Mouse (Mus musculus): Measurements from ENCODE around the gene Nynrin. TPM values are rescaled to one million over a fixed set of nuclear protein-coding genes. Genes with fewer than 3 reads are reported as not detected.

Nynrin gene
- polyA plus RNA-seq, 1 experiment from 2014 or later, result 41.7 TPM

GRCm38 (mm10) chr14:55900414-55900755 is 46.6 kb downstream of the Nynrin start:
- Histone ChIP-seq H3K4me2 (replicated peaks) (peak overlapping the region; percentile 84), H3K36me3 (peaks cover 27% of the 10 kb centered on the region), H3K9ac (peak overlapping the region; percentile 64), H3K27ac (peak overlapping the region; percentile 86), H3K27me3 (no peaks in the 10 kb centered on the region), H3K9me3 (no peaks in the 10 kb centered on the region), H3K4me1 (peaks cover 16% of the 10 kb centered on the region), H3K4me3 (peak overlapping the region; percentile 50)
- ATAC-seq (ENCODE audit: insufficient number of reproducible peaks, insufficient read depth, low FRiP score, low TSS enrichment), result peak; percentile 11; the same call in 1 of the 2 replicates
- WGBS, result 4% methylated on average over 12 of the region's 12 CpGs

- no peak for ATAC-seq (ENCODE audit: insufficient number of reproducible peaks, insufficient read depth, low FRiP score, low TSS enrichment)
- Histone ChIP-seq H3K36me3 (no peaks in the 10 kb centered on the region), H3K4me2 (replicated peaks) (no peak overlapping the region), H3K4me3 (no peak overlapping the region), H3K9me3 (no peaks in the 10 kb centered on the region), H3K9ac (no peak overlapping the region), H3K27ac (no peak overlapping the region), H3K27me3 (no peaks in the 10 kb centered on the region), H3K4me1 (peaks cover 7% of the 10 kb centered on the region; the same call in 1 of the 2 replicates)
- WGBS, result 21% methylated on average over 1 of the region's 1 CpGs
These were observed 51.7 kb downstream of the Nynrin start for GRCm38 (mm10) chr14:55905518-55905917.

- H3K9me3 ChIP-seq, result no peaks in the 10 kb centered on the region
- no peak overlapping the region for H3K9ac ChIP-seq
- 41% methylated on average over 4 of the region's 4 CpGs for WGBS
- no peak overlapping the region for H3K27ac ChIP-seq
- no peak overlapping the region for H3K4me3 ChIP-seq
- H3K27me3 ChIP-seq, result no peaks in the 10 kb centered on the region
- no peaks in the 10 kb centered on the region for H3K36me3 ChIP-seq
- H3K4me1 ChIP-seq, result no peaks in the 10 kb centered on the region
- H3K4me2 ChIP-seq (replicated peaks), result no peak overlapping the region
- ATAC-seq (ENCODE audit: insufficient number of reproducible peaks, insufficient read depth, low FRiP score, low TSS enrichment), result no peak
These were observed 59.6 kb downstream of the Nynrin start for GRCm38 (mm10) chr14:55913406-55913805.

- Histone ChIP-seq H3K27me3 (no peaks in the 10 kb centered on the region), H3K4me1 (0 out of 2 replicates have a peak, but pooled peaks cover 3% of the 10 kb centered on the region), H3K9ac (no peak overlapping the region), H3K27ac (no peak overlapping the region), H3K36me3 (no peaks in the 10 kb centered on the region), H3K4me2 (replicated peaks) (0 out of 2 replicates have a peak overlapping the region, but pooled peaks have one; percentile 5), H3K4me3 (no peak overlapping the region), H3K9me3 (no peaks in the 10 kb centered on the region)
- peak; percentile 68; the same call in 1 of the 2 replicates for ATAC-seq (ENCODE audit: insufficient number of reproducible peaks, insufficient read depth, low FRiP score, low TSS enrichment)
- WGBS, result 35% methylated on average over 14 of the region's 14 CpGs
These were observed 64.7 kb downstream of the Nynrin start for GRCm38 (mm10) chr14:55918240-55919082.

- 68% methylated on average over 7 of the region's 7 CpGs for WGBS
- no peaks in the 10 kb centered on the region for H3K27me3 ChIP-seq
- H3K27ac ChIP-seq, result no peak overlapping the region
- no peak overlapping the region for H3K4me3 ChIP-seq
- H3K4me2 ChIP-seq (replicated peaks), result no peak overlapping the region
- no peaks in the 10 kb centered on the region for H3K9me3 ChIP-seq
- H3K4me1 ChIP-seq, result 0 out of 2 replicates have a peak, but pooled peaks cover 3% of the 10 kb centered on the region
- no peaks in the 10 kb centered on the region for H3K36me3 ChIP-seq
- ATAC-seq (ENCODE audit: insufficient number of reproducible peaks, insufficient read depth, low FRiP score, low TSS enrichment), result no peak
- no peak overlapping the region for H3K9ac ChIP-seq
These were observed 68.8 kb downstream of the Nynrin start for GRCm38 (mm10) chr14:55922475-55923232.

Other genes starting within 250 kb of the Nynrin start
- gene Rec8, start 236.0 kb upstream of the Nynrin start, polyA plus RNA-seq (2016; fragmentation: Nextera tagmentation; extraction: Ambion mirVana), result 7.8 and 8.2 TPM in 2 replicates
- gene Ipo4, start 218.1 kb upstream of the Nynrin start, polyA plus RNA-seq (2016; fragmentation: Nextera tagmentation; extraction: Ambion mirVana), result 99.8 and 117 TPM in 2 replicates
- gene Gm49378, start 216.1 kb upstream of the Nynrin start, polyA plus RNA-seq (2016; fragmentation: Nextera tagmentation; extraction: Ambion mirVana), result 0.87 and 3.0 TPM in 2 replicates
- 102 TPM in 2 replicates for gene Tm9sf1, start 210.2 kb upstream of the Nynrin start, polyA plus RNA-seq (2016; fragmentation: Nextera tagmentation; extraction: Ambion mirVana)
- gene Tssk4, start 203.8 kb upstream of the Nynrin start, polyA plus RNA-seq (2016; fragmentation: Nextera tagmentation; extraction: Ambion mirVana), result 0.55 and 0.97 TPM in 2 replicates
- gene Mdp1, start 193.5 kb upstream of the Nynrin start, polyA plus RNA-seq (2016; fragmentation: Nextera tagmentation; extraction: Ambion mirVana), result 64.9 and 66.4 TPM in 2 replicates
- 74.7 and 78.3 TPM in 2 replicates for gene Gmpr2, start 182.1 kb upstream of the Nynrin start, polyA plus RNA-seq (2016; fragmentation: Nextera tagmentation; extraction: Ambion mirVana)
- gene Nedd8, start 181.9 kb upstream of the Nynrin start, polyA plus RNA-seq (2016; fragmentation: Nextera tagmentation; extraction: Ambion mirVana), result 585 and 596 TPM in 2 replicates
- gene Tinf2, start 172.2 kb upstream of the Nynrin start, polyA plus RNA-seq (2016; fragmentation: Nextera tagmentation; extraction: Ambion mirVana), result 54.1 and 54.2 TPM in 2 replicates
- 1.6 and 1.7 TPM in 2 replicates for gene Tgm1, start 140.1 kb upstream of the Nynrin start, polyA plus RNA-seq (2016; fragmentation: Nextera tagmentation; extraction: Ambion mirVana)
- gene Rabggta, start 131.7 kb upstream of the Nynrin start, polyA plus RNA-seq (2016; fragmentation: Nextera tagmentation; extraction: Ambion mirVana), result 27.8 and 30.3 TPM in 2 replicates
- gene Dhrs1, start 108.3 kb upstream of the Nynrin start, polyA plus RNA-seq (2016; fragmentation: Nextera tagmentation; extraction: Ambion mirVana), result 81.5 and 86.7 TPM in 2 replicates
- gene Nop9, start 108.3 kb upstream of the Nynrin start, polyA plus RNA-seq (2016; fragmentation: Nextera tagmentation; extraction: Ambion mirVana), result 51.0 and 57.3 TPM in 2 replicates
- gene Cideb, start 95.6 kb upstream of the Nynrin start, polyA plus RNA-seq (2016; fragmentation: Nextera tagmentation; extraction: Ambion mirVana), result 0.19 and 0.50 TPM in 2 replicates
- gene Ltb4r2, start 92.6 kb upstream of the Nynrin start, polyA plus RNA-seq (2016; fragmentation: Nextera tagmentation; extraction: Ambion mirVana), result 0.55 and 0.60 TPM in 2 replicates
- gene Ltb4r1, start 88.0 kb upstream of the Nynrin start, polyA plus RNA-seq (2016; fragmentation: Nextera tagmentation; extraction: Ambion mirVana), result 0.48 and 0.60 TPM in 2 replicates
- 21.3 and 24.2 TPM in 2 replicates for gene Adcy4, start 69.9 kb upstream of the Nynrin start, polyA plus RNA-seq (2016; fragmentation: Nextera tagmentation; extraction: Ambion mirVana)
- gene Ripk3, start 65.1 kb upstream of the Nynrin start, polyA plus RNA-seq (2016; fragmentation: Nextera tagmentation; extraction: Ambion mirVana), result 45.5 and 50.3 TPM in 2 replicates
- gene Nfatc4, start 30.9 kb upstream of the Nynrin start, polyA plus RNA-seq (2016; fragmentation: Nextera tagmentation; extraction: Ambion mirVana), result 154 and 161 TPM in 2 replicates
- 0.28 and 0.42 TPM in 2 replicates for gene Cbln3, start 30.4 kb downstream of the Nynrin start, polyA plus RNA-seq (2016; fragmentation: Nextera tagmentation; extraction: Ambion mirVana)
- 31.6 and 31.8 TPM in 2 replicates for gene Khnyn, start 30.9 kb downstream of the Nynrin start, polyA plus RNA-seq (2016; fragmentation: Nextera tagmentation; extraction: Ambion mirVana)
- 69.9 and 77.7 TPM in 2 replicates for gene Sdr39u1, start 46.3 kb downstream of the Nynrin start, polyA plus RNA-seq (2016; fragmentation: Nextera tagmentation; extraction: Ambion mirVana)
- gene Cma1, start 90.7 kb downstream of the Nynrin start, polyA plus RNA-seq (2016; fragmentation: Nextera tagmentation; extraction: Ambion mirVana), result 0.60 and 0.85 TPM in 2 replicates
- not detected in 2 replicates for gene Cma2, start 97.0 kb downstream of the Nynrin start, polyA plus RNA-seq (2016; fragmentation: Nextera tagmentation; extraction: Ambion mirVana)
- gene Mcpt1, start 164.0 kb downstream of the Nynrin start, polyA plus RNA-seq (2016; fragmentation: Nextera tagmentation; extraction: Ambion mirVana), result not detected in 2 replicates
- not detected in 2 replicates for gene Mcpt9, start 176.5 kb downstream of the Nynrin start, polyA plus RNA-seq (2016; fragmentation: Nextera tagmentation; extraction: Ambion mirVana)
- gene Mcpt2, start 188.0 kb downstream of the Nynrin start, polyA plus RNA-seq (2016; fragmentation: Nextera tagmentation; extraction: Ambion mirVana), result not detected in 2 replicates
- gene Mcpt4, start 208.3 kb downstream of the Nynrin start, polyA plus RNA-seq (2016; fragmentation: Nextera tagmentation; extraction: Ambion mirVana), result not detected in 2 replicates
- not detected in 2 replicates for gene Mcpt8, start 231.3 kb downstream of the Nynrin start, polyA plus RNA-seq (2016; fragmentation: Nextera tagmentation; extraction: Ambion mirVana)
- not detected in 2 replicates for gene Ctsg, start 248.6 kb downstream of the Nynrin start, polyA plus RNA-seq (2016; fragmentation: Nextera tagmentation; extraction: Ambion mirVana)

All from embryonic facial prominence, embryonic 12.5 days (tissue).